Mouse (Mus musculus): ENCODE results near the gene Mapk12.

The Mapk12 gene

DNA sequence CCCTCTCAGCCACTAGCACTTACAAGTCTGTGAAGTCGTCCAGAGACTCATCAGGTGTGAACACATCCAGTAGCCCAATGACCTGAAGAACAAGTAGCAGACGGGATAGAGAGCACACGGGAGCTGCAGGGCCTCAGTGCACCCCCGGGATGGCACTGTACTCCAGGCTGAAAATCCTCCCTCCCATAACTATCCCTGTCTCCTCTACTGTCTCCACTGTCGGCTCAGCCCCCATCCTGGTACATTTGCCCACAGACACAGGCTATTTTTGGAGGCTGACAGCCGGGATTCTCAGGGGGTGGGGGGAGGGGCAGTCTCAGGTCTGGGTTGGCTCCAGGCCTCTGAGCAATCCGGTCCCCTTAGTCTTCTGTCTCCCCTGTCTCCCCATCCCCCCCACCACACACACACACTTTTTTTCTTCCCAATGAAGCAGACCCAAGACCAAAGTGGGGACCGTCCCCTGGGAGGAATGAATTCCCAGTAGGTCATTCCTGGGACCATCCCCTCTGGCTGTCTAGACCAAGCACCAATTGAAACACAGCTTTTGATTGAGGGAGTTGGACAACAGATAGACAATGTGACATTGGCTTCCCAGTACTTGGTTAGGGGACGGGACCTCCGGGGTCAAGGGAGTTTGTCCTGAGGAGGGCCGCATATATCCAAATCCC lies 3.0 kb downstream of the Mapk12 start:
- DNase-seq (ENCODE audit: low read depth) = no peak

DNA sequence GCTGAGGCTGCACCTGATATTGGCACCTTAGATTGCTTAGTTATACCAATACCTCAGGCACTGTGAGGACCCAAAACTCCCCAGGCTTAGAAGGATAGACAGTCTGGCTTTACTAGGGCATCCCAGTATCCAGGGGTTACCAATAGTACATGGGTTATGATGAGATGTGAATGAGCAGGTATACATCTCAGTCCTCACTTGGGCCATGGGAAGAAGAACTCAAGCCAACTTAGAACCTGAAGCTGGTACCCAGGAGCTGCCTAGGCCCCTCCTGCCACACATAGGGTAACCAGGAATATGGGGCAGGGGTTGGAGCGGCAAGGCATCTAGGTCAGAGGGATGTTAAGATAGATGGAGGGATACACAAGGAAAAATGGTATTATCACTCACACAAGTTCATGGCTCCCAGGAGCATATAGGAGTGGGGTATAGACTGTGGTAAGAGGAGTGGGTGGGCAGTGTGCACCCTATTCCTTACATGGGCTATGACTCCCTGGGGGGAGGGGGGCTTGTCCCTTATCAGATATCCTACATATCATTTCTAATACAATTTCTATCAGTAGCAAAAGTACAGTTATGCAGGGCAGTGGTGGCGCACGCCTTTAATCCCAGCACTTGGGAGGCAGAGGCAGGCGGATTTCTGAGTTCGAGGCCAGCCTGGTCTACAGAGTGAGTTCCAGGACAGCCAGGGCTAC lies 3.9 kb downstream of the Mapk12 start:
- DNase-seq (ENCODE audit: low read depth) = no peak

DNA sequence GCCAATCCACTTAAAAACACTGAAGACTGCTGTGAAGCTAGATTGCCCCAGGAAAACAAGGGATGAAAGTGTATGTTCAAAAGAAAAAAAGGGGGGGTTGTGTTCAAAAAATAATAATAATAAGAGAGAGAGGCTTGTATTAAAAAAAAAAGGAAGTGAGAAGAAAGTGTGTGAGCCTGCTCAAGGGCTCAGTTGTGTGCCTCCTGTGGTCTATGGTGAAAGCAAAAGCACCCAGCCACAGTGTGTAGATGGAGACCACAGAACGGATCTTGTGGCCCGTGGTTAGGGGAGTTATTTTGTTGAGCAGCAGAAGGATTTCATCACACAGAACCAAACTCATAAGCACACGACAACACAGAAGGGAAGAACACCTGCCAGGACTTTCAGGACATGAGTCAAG lies 9.2 kb downstream of the Mapk12 start:
- DNase-seq (ENCODE audit: low read depth) = peak; percentile 89

DNA sequence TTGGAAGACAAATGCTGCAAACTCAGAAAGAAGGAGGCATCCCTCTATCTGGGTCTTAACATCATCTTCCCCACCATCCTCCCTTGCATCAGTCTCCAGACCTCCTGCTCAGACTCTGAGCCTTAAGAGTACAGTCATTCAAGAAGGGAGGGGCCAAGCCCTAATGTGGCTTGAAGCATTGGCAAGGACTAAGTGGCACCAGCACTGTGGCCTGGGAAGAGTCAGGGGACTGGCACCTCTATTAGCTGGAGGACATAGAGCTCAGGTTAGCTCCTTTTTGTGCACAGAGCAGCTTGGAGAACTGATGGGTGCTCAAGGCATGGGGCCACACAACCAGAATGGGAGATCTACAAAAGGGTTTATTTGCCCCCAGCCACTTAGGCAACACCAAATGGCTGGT lies 10.3 kb downstream of the Mapk12 start:
- DNase-seq (ENCODE audit: low read depth) = no peak

DNA sequence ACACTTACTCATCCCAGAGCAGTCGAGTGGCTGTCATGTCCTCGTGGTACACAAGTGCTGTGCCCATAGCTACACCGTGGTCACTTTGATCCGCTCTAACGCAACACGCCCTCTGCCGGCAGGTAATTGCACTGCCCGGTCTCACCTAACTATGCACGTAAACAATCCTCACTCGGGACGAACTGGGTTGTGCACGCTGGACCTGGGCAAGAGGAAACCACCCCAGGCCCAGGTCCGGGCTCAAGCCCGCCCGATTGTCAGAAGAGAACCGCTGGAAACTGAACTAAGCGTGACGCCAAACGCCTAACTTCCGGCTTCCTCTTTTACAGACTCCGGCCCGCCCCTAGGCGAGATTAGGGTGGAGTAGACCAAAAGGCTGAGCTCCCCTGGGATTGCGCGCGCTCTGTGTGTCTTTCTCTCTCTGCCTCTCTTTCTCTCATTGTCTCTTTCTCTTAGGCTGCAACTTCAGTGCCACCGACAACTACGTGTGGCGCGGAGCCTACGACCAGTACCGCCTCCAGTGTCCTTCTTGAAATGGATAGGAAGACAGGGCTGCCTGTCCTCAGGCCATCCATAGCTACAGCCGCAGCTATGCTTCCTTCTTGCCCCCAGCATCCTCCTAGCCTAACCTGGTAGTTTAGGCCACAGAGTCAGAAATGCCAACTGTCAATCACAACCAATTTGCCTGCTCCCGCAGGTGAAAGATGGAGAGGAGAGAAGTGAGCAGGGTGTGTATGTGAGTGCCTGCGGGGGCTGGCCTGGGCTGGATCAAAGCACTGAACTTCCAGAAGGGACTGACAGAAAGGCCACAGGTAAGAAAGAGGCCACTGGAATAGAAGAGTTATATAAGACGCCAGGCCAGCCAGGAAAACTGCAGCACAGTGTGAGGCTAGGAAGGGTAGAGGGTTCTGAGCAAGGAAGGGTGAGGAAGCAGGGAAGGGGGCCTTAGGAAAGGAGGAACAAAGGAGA lies 11.8 kb downstream of the Mapk12 start, which contains the start of gene Hdac10:
Gene Hdac10 (minus strand): TSS at position 319 of the 969 bp plus-strand sequence.
- DNase-seq (ENCODE audit: low read depth) = peak; percentile 90

DNA sequence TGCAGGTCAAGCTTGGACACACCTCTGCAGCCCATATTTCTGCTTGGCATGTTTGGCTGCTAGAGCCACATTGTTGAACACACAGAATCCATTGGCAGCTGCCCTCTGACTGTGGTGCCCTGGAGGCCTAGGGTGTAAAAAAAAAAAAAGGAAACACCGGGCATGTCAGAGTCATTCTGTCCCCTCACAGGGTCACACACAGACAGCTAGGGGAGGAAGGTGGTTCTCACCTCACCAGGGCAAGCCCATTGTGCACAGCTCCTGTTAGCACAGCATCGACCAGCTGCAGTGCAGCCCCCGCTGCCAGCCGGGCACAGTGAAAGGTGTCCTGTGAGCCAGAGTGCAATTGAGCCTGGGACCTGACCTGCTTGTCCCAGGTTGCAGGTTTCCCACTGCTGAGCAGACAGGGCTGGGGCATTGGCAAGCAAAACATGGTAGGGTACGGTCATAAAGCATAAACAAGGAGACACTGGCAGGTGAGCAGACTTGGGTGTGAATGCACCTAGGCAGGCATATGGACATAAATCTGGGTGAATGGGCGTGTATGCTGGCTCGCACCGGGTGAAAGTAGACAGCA lies 13.1 kb downstream of the Mapk12 start:
- no peak for DNase-seq (ENCODE audit: low read depth)

DNA sequence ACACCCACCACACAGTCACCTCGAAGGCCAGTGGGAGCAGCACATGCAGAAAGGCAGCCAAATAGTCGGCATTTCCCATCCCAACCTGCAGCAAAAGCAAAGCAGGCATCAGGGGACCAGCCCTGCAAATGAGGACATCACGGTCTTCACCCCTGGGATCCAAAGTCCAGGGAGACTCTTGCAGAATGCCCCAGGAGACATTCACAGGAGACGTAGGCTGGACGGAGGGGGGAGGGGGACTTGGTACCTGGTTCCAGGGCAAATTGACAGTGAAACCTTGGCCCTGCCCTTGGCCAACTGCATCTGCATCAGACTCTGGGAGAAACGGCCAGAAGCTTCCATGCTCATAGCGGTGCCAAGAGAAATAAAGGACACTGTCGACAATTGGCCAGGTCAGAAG lies 13.9 kb downstream of the Mapk12 start:
- DNase-seq (ENCODE audit: low read depth) = no peak

DNA sequence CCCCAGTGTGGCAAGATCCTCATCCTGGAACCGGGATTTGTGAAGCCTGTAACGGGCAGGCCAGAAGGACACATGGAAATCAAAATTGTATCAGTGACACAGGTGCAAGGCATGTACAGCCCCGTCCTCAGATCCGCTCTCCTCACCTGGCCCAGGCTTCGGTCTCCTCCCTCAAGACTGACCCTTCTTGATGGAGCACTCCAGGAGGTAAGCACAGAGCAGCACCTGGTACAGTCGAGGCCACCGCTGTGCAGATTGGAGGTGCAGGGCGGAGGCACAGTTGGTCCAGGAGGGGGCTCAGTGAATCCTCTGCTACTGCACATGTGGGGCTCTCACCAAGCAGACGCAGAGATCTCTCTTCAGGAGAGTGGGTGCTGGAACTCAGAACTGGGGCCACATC lies 15.2 kb downstream of the Mapk12 start:
- no peak for DNase-seq (ENCODE audit: low read depth)

DNA sequence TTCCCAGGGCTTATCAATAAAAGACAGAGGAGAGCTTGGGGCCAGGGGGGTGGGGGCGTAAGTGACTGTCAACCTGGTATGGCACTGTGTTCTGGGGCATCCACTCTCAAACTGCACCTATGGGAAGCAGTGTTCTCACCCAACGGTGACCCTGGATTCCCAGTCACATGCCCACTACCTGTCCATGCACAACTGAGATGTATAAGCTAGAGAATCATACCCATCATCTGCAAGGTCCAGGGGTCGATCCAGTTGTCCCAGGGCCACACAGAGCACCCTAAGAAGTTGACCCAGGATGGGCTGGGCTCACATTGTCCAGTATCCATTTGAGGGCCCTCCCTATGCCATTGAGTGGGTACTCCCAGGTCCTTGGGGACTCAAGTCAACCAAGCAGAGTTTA lies 16.2 kb downstream of the Mapk12 start:
- no peak for DNase-seq (ENCODE audit: low read depth)

DNA sequence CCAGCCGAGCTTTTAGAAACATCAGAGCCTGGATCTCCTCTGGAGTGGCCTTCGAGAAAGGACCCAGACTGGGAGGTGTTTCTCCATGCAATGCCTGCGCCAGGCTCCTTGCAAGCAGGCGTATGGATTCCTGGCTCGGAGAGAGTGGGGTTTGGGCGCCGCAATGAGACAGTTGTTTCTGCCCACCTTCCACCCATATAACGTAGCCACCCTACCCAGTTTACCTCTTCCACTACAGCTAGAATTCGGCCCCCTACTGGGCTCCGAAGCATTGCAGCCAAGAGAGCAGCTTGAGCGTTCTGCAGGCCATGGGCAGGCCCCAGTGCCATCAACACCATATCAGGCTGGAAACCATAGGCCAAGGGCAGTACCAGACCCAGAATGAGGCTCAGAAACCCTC lies 16.9 kb downstream of the Mapk12 start:
- DNase-seq (ENCODE audit: low read depth) = no peak

DNA sequence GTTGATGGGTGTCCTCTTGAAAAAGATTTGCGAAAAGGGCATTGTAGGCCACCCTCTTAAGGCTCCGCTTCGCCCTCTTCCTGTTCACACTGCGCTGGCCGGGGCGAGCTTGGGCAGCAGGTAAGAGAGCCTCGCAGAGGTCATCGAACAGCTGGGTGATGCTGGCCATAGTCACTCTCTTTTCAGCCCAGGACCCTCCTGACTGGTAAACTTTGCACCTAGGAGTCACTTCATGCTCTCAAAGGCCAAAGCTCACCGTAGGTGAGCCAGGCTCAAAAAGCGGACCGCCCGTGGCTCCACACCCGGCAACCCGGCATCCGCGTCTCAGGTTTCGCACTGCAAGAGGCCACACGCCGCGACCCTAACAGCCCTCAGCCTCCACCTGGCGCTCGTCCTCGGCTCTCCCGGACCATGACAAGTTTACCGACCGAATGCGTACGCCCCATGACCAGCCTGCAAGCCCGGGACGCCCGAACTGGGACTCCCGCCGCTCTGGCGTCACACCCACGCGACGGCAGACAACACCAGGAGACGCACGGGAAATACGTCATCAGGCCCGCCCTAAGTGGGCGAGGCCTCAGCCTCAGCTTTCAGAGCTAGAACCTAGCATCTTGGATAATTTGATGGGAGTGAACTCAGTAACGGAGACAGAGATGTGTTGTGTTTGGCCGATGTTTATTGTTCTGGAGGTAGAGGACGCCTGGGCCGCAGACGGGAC lies 17.7 kb downstream of the Mapk12 start, which contains the start of gene Tubgcp6:
Gene Tubgcp6 (minus strand): TSS at position 464 of the 718 bp plus-strand sequence.
- peak; percentile 97 for DNase-seq (ENCODE audit: low read depth)

DNA sequence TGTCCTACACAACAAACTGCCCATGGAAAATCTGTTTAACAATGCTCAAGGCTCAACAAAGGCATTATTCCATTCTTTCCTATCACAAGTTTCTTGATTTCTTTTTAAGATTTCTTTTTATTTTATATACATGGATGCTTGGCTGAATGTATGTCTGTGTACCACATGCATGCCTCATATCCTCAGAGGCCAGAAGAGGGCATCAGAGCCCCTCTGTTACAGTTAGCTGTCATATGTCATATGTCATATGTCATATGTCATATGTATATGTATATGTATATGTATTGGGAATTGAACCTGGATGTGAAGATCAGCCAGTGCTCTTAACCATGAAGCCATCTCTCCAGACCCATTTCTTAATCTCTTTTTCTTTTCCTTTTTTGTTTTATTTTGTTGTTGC lies 22.5 kb downstream of the Mapk12 start:
- DNase-seq (ENCODE audit: low read depth) = peak; percentile 70

DNA sequence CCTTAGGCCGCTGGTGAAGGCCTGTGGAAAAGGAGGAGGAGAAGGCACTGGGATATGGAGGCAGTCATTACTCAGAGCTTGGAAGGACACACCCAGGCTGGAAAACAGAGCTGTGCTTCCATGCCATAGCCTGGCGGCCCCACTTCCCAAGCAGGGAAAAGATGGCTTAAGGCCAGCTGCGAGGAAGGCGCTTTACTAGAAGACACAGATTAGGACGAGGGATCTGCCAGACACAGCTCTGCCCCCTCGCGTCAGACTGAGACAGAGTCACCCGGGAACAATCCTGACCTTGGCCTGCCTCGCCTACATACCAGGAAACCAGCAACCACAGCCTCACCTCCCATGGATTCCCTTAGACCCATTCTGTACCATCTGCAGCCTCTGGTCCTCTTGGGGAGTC lies 30.4 kb downstream of the Mapk12 start:
- DNase-seq (ENCODE audit: low read depth) = no peak

DNA sequence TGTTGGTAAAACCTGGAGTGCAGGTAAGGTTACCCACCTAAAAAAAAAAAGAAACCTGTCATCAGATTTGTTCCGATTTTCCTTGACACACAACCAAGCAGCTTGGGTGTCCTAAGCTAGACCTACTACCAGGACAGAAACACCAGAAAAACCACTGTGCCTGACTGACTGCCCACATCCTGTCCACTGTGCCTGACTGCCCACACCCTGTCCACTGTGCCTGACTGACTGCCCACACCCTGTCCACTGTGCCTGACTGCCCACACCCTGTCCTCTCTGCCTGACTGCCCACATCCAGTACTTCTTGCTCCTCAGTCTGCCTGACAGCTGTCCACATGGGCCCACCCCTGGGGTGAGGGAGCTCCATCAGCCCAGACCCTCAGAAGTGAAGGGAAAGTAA lies 33.5 kb downstream of the Mapk12 start:
- DNase-seq (ENCODE audit: low read depth) = no peak

DNA sequence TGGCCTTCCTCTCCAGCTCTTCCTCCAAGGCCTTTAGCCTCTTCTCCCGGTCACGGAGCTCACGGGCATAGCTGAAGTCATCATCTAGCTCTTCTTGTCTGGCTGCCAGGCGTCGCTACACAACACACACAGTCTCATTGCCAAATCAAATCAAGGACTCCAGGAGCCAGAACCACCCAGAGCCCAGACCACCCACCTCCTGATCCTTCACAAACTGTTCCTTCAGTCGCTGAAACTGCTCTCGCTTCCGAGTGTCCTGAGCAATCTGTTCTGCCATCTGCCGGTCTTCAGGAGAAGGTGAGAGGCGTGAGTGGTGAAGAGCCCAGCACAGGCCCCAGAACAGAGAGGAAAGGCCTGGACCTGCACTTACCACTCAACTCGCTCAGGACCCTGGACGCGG lies 34.4 kb downstream of the Mapk12 start:
- DNase-seq (ENCODE audit: low read depth) = no peak

DNA sequence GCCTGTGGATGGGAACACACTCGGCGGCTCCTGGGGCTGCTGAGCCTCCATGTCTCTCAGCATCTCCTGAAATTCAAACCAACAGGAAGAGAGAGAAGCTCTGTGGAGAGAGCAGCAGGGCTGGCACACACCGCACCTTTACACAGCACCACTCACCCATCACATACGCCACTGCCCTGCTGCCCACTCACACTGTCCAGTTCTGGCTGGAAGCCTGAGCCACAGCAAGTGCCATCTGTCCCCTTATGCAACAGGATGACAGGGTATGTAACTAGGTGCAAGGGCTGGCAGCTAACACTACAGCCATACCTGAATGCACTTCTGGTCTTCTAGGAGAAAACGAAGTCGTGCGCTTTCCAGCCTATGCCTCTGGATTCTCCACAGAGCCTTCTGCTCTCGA lies 36.1 kb downstream of the Mapk12 start:
- DNase-seq (ENCODE audit: low read depth) = no peak

DNA sequence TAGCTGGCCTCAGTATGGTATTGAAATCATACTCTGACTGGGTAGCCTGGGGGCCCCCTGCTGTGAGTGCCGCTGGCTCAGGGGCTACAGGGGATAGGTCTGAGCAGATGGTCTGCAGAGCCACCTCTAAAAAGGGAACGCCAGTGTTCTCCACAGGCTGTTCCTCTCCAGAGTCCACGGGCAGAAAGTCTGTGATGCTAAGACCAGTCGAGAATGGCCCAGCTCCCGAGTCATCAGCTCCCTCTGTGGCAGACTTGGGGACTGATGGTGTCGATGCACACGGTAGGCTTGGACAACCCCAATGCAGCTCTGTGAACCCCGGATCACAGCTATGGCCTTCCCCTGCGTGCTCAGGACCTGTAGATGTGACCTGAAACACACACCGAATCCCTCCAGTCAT lies 36.6 kb downstream of the Mapk12 start:
- no peak for DNase-seq (ENCODE audit: low read depth)

DNA sequence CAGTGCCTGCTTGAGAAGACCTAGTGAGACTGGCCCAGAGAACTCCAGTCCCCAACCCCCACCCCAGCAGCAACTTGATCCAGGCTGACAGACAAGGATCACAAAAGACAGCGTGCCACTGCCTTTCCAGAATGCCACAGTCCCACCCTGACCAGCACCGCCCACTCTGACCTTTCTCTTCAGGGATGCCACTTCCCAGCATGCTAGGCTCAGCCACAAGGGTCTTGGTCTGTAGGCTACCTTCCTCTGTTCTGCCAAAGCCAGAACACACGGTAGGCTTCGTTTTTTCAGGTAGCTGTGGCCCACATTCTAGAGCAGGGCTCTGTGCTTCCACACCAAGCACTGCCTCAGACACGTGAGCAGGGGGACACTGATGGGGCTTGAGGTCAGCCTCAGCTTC lies 37.9 kb downstream of the Mapk12 start:
- DNase-seq (ENCODE audit: low read depth) = no peak

DNA sequence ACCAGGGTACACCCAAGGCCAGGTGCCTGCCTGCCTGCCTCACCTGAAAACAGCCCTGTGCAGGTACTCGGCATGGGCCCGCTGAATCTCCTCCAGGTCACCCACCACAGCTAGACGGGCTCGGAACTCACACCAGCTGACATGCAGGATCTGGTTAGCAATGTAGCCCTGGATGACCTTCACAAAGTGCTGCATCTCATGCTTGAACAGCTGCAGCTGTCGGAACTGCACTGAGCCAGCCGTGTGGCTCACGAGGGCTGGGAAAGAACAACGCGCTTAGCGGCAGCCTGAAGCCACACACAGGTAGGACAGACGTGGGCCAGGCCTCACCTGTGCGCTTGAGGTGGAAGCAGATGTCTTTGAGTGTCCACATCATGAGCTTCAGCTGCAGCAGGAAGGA lies 39.7 kb downstream of the Mapk12 start:
- DNase-seq (ENCODE audit: low read depth) = no peak

DNA sequence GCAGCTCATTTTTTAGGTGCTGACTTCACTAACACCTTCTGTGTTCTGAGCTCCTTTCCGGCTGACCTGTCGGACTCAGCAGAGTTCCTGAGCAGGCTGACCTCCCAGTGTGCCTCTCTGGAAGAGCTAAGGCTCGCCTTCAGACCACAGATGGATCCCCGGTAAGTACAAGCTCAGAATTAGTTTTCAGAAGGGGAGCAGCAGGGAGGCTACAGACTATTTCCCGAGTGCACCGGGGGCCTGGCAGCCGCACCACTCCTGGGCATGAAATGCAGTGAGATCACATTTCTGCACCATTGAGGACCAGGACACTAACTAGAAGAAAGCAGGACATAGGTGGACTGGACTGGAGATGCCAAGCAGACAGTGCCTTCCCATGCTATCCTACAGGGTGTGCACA lies 41.9 kb downstream of the Mapk12 start:
- DNase-seq (ENCODE audit: low read depth) = no peak

DNA sequence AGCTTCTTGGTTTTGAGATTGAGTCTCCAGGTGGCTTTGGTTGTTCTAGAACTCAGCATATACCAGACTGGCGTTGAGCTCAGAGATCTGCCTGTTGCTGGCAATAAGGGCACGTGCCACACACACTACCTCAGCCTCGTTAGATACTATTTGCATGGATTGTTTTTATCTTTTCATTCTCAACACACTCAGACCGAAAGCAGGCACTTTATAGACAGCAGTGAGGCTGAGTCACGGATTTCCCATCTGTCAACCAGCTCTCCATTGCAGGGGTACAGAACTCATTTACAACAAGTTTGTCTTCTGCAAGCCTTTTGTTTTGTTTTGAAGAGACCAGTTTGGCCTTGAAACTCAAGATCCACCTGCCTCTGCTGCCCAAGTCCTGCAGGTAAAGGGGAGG lies 43.1 kb downstream of the Mapk12 start:
- no peak for DNase-seq (ENCODE audit: low read depth)

DNA sequence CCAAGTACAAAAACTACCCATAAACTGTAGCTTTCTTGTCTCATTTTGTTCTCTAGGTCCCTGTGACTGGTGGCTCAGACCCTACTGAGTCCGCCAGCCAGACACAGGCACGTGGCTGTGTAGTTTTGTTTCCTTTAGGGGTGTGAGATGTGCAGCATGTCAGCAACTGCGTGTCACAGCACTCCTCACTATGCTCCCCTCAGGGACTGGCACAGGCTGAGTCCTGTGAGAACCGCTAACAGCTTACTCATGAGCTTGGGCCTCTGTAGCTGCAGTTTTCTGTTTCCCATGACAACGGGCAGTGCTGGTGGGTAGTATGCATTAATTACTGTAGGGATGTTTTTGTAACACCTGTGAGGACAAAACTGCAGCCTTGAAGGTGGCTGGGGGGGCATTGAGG lies 48.3 kb downstream of the Mapk12 start:
- no peak for DNase-seq (ENCODE audit: low read depth)

Data from induced T-regulatory cell, adult 2 months (primary cell).